ENCODE assay signal across 8 mouse cellular contexts in the genomic region with DNA sequence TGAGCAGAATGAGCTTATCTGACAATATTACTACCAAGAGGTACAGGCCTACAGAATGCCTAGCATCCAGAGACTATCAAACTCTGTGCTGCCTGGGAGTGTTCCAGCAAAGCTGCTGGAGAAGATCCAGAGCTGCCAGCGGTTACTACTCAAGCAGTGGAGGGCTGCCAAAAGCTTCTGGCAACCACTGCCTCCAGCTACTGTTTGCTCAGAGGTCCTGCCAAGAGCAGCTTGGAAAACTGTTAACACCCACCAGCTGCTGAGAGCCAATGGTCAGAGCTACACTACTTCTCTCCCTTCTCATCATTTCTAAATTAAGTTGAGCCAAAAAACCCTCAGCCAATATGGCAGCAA.
DNase-seq lines count a peak whose midpoint lies in the region; ATAC-seq lines count a peak whose summit lies in the region.

No protein-coding gene starts in this region.

- intact Hi-C loops in heart, postnatal 36 days (cut with DNase I): loop anchor here (10.0 kb wide), 1 partner anchor 158 kb away; no protein-coding TSS in a partner anchor

- ATAC-seq in frontal cortex, adult (ENCODE audit: low TSS enrichment): peak; percentile 99
- ATAC-seq in monocyte, adult 5-6 weeks (replicated peaks; ENCODE audit: insufficient number of reproducible peaks, low FRiP score, low TSS enrichment, poor library complexity, severe bottlenecking): no peak

- peak; percentile 6 to 9 for DNase-seq in thymus, adult 18-20 months
- DNase-seq in thymus, postnatal 36 days: no peak
- DNase-seq in heart, postnatal 36 days: peak; percentile 94 to 96
- DNase-seq in layer of hippocampus, postnatal 10 days (ENCODE audit: low spot score in 2 of 2): peak; percentile 91
- peak; percentile 92 for DNase-seq in lung, postnatal 25 days (ENCODE audit: low spot score)
- peak; percentile 91 for DNase-seq in telencephalon, adult 2 months (ENCODE audit: low read depth, low spot score)

Comparison
In these comparisons a context has a peak if more than half of its experiments do, and no peak if none do; other contexts are left out.
1. DNase-seq: peak in thymus, adult 18-20 months (2 of 2), heart, postnatal 36 days (2 of 2), layer of hippocampus, postnatal 10 days (2 of 2), lung, postnatal 25 days (single experiment) and telencephalon, adult 2 months (single experiment); none in thymus, postnatal 36 days (0 of 2).